ENCODE assay signal across 15 mouse cellular contexts in the genomic region with DNA sequence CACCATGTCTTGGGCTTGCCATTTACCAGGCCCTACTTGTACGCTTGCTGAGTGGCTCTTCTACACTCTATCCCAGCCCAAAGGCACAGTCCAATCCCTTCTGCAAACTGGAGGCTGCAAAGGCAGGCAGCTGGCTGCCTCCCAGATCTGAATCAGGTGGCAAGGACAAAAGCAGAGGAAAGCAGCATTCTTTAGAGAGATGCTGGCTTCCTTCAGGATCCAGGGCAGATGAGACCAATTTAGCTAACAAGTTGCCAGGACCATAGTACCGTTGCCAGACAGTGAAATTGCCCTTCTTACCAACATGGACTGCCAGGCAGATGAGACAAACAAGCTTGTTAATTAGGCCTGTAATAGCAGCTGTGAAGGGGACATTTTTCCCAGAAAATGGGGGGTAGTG.
"Had no signal": no experiment of that assay in that cellular context is flagged by ENCODE, and none has a peak within 500 bp of the region (broad histone marks: within the 10 kb centered on the region; RNA-seq: fewer than 3 reads in every experiment).

No protein-coding gene starts in this region.

- DNase-seq: kidney, postnatal 25 days; liver; liver, embryonic 13.5 days; liver, postnatal 0 days; lung, postnatal 14 days; right cerebral cortex, postnatal 25 days; thymus, postnatal 4 days had no signal

- H3K27ac ChIP-seq: left cerebral cortex, adult 2 months; limb, embryonic 12.5 days; liver, embryonic 13.5 days; lung, embryonic 15.5 days; macrophage; stomach, postnatal 0 days had no signal

- ATAC-seq: liver, postnatal 0 days; midbrain, embryonic 16.5 days had no signal

- H3K27me3 ChIP-seq: limb, embryonic 12.5 days; liver, embryonic 13.5 days; lung, embryonic 15.5 days; megakaryocyte, embryonic 14.5 days had no signal

- H3K36me3 ChIP-seq: limb, embryonic 12.5 days; liver, embryonic 13.5 days; lung, embryonic 15.5 days had no signal

- H3K4me3 ChIP-seq: left cerebral cortex, adult 2 months; limb, embryonic 12.5 days; liver, embryonic 13.5 days; lung, embryonic 15.5 days; megakaryocyte, embryonic 14.5 days had no signal

- H3K9ac ChIP-seq: limb, embryonic 12.5 days; liver, embryonic 13.5 days; liver, postnatal 0 days; lung, embryonic 15.5 days had no signal

- H3K4me2 ChIP-seq: limb, embryonic 12.5 days; liver, embryonic 13.5 days; lung, embryonic 15.5 days; midbrain, embryonic 11.5 days had no signal

- H3K4me1 ChIP-seq: limb, embryonic 12.5 days; liver, embryonic 13.5 days; megakaryocyte, embryonic 14.5 days had no signal
